Mouse (Mus musculus) activated CD4-positive, CD25-positive, alpha-beta regulatory T cell, adult 4 months (primary cell): Measurements from ENCODE around the gene Exoc3l2. TPM values are rescaled to one million over a fixed set of nuclear protein-coding genes. Genes with fewer than 3 reads are reported as not detected.

Experiments used
- ATAC-seq: one replicate; pipeline ENCODE4 v1.8.0; 2017
- polyA plus RNA-seq, 2 experiments: library from polyadenylated mRNA; unstranded; fragments of 100-300 nt; shearing (Covaris generic); gene quantifications; one replicate each; pipeline ENCODE4 v1.2.1; 2017

The Exoc3l2 gene
- polyA plus RNA-seq, 2 experiments from 2014 or later, result not detected

GRCm38 (mm10) chr7:19524420-19525104 lies 61.4 kb downstream of the Exoc3l2 start:
- no peak for ATAC-seq

GRCm38 (mm10) chr7:19525105-19525481 lies 62.0 kb downstream of the Exoc3l2 start:
- ATAC-seq, result no peak

GRCm38 (mm10) chr7:19531077-19531476 lies 67.9 kb downstream of the Exoc3l2 start:
- ATAC-seq, result no peak

GRCm38 (mm10) chr7:19532240-19532639 lies 69.1 kb downstream of the Exoc3l2 start:
- no peak for ATAC-seq

- ATAC-seq, result no peak
Observed at GRCm38 (mm10) chr7:19534676-19535075, 71.5 kb downstream of the Exoc3l2 start.

- ATAC-seq, result no peak
Observed at GRCm38 (mm10) chr7:19540771-19541566, 77.8 kb downstream of the Exoc3l2 start.

GRCm38 (mm10) chr7:19541681-19542154 lies 78.6 kb downstream of the Exoc3l2 start:
- no peak for ATAC-seq

GRCm38 (mm10) chr7:19542155-19542691 lies 79.1 kb downstream of the Exoc3l2 start:
- no peak for ATAC-seq

GRCm38 (mm10) chr7:19543584-19543983 lies 80.5 kb downstream of the Exoc3l2 start:
- ATAC-seq, result peak; percentile 43

GRCm38 (mm10) chr7:19546007-19546406 lies 82.9 kb downstream of the Exoc3l2 start:
- ATAC-seq, result no peak

Other genes with a start within 250 kb of the Exoc3l2 start
- 10 to 100 TPM; 16.6 to 16.9 TPM for gene Opa3, start 235.0 kb upstream of the Exoc3l2 start, polyA plus RNA-seq
- gene Vasp, start 191.5 kb upstream of the Exoc3l2 start, polyA plus RNA-seq, result 100 to 1,000 TPM in 1 of 2 experiments, 10 to 100 TPM in 1; 96.0 to 113 TPM
- 1 to 10 TPM; 1.1 to 1.2 TPM for gene Ppm1n, start 183.3 kb upstream of the Exoc3l2 start, polyA plus RNA-seq
- not detected for gene Rtn2, start 180.7 kb upstream of the Exoc3l2 start, polyA plus RNA-seq
- 1 to 10 TPM in 1 of 2 experiments, under 1 TPM in 1; 0.79 to 1.1 TPM for gene Fosb, start 153.3 kb upstream of the Exoc3l2 start, polyA plus RNA-seq
- gene Ercc1, start 118.6 kb upstream of the Exoc3l2 start, polyA plus RNA-seq, result 10 to 100 TPM; 61.1 to 72.3 TPM
- gene Cd3eap, start 103.8 kb upstream of the Exoc3l2 start, polyA plus RNA-seq, result 10 to 100 TPM; 19.4 to 20.2 TPM
- gene Ppp1r13l, start 103.6 kb upstream of the Exoc3l2 start, polyA plus RNA-seq, result under 1 TPM in 1 of 2 experiments, not detected in 1; 0.17 TPM
- 10 to 100 TPM in 1 of 2 experiments, 1 to 10 TPM in 1; 4.7 to 10.8 TPM for gene Ercc2, start 81.3 kb upstream of the Exoc3l2 start, polyA plus RNA-seq
- gene Klc3, start 59.2 kb upstream of the Exoc3l2 start, polyA plus RNA-seq, result 1 to 10 TPM; 3.1 to 6.0 TPM
- gene Ckm, start 58.6 kb upstream of the Exoc3l2 start, polyA plus RNA-seq, result under 1 TPM in 1 of 2 experiments, not detected in 1; 0.34 TPM
- 1 to 10 TPM; 1.2 to 2.7 TPM for gene Mark4, start 4.5 kb upstream of the Exoc3l2 start, polyA plus RNA-seq
- under 1 TPM; 0.90 to 0.91 TPM for gene Bloc1s3, start 45.0 kb downstream of the Exoc3l2 start, polyA plus RNA-seq
- gene Trappc6a, start 45.1 kb downstream of the Exoc3l2 start, polyA plus RNA-seq, result 10 to 100 TPM; 38.7 to 44.6 TPM
- gene Nkpd1, start 54.5 kb downstream of the Exoc3l2 start, polyA plus RNA-seq, result not detected
- 1 to 10 TPM; 3.2 TPM for gene Ppp1r37, start 99.7 kb downstream of the Exoc3l2 start, polyA plus RNA-seq
- 1 to 10 TPM in 1 of 2 experiments, under 1 TPM in 1; 0.46 to 2.3 TPM for gene Zfp296, start 114.0 kb downstream of the Exoc3l2 start, polyA plus RNA-seq
- 10 to 100 TPM; 88.3 to 91.8 TPM for gene Gemin7, start 114.3 kb downstream of the Exoc3l2 start, polyA plus RNA-seq
- 1 to 10 TPM; 8.4 to 9.7 TPM for gene Clasrp, start 141.2 kb downstream of the Exoc3l2 start, polyA plus RNA-seq
- 10 to 100 TPM; 12.6 to 14.5 TPM for gene Relb, start 166.1 kb downstream of the Exoc3l2 start, polyA plus RNA-seq
- gene Clptm1, start 201.7 kb downstream of the Exoc3l2 start, polyA plus RNA-seq, result 10 to 100 TPM; 35.4 to 40.9 TPM
- not detected for gene Apoc2, start 214.6 kb downstream of the Exoc3l2 start, polyA plus RNA-seq
- not detected for gene Gm44805, start 218.1 kb downstream of the Exoc3l2 start, polyA plus RNA-seq
- under 1 TPM in 1 of 2 experiments, not detected in 1; 0.44 TPM for gene Apoc4, start 218.1 kb downstream of the Exoc3l2 start, polyA plus RNA-seq
- not detected for gene Apoc1, start 229.3 kb downstream of the Exoc3l2 start, polyA plus RNA-seq
- 10 to 100 TPM in 1 of 2 experiments, 1 to 10 TPM in 1; 4.1 to 16.0 TPM for gene Apoe, start 235.9 kb downstream of the Exoc3l2 start, polyA plus RNA-seq